Mouse (Mus musculus) left cerebral cortex, adult 8-10 months (tissue): ENCODE measurements around the gene Acot8. TPM values are rescaled to one million over a fixed set of nuclear protein-coding genes. Genes with fewer than 3 reads are reported as not detected.

Experiments used
- DNase-seq, 2 experiments: peaks; one replicate each; pipeline ENCODE4 v3.0.0; 2022; ENCODE audit warnings: low spot score in 2 of 2
- total RNA-seq, 4 experiments: library from RNA; stranded (reverse); gene quantifications; 2 replicates each; pipeline ENCODE4 v1.2.4; 2022

The Acot8 gene
- 10 to 100 TPM; 22.0 to 27.6 (median 26.4) TPM for total RNA-seq

GRCm38 (mm10) chr2:164804533-164805331 is at the start of gene Acot8, which contains the start of gene Zswim3:
TSS of gene Acot8 (minus strand) at chr2:164804882.
TSS of gene Zswim3 (plus strand) at chr2:164805098.
- DNase-seq: peak; percentile 97 to 99

GRCm38 (mm10) chr2:164850061-164850460 is 45.4 kb upstream of the Acot8 start:
- DNase-seq: no peak

GRCm38 (mm10) chr2:164845782-164846181 is 41.1 kb upstream of the Acot8 start:
- DNase-seq: no peak

GRCm38 (mm10) chr2:164835164-164835563 is 30.5 kb upstream of the Acot8 start:
- DNase-seq: no peak

- DNase-seq: no peak
Measured at GRCm38 (mm10) chr2:164834531-164834930, 29.8 kb upstream of the Acot8 start.

GRCm38 (mm10) chr2:164833314-164833959 is 28.8 kb upstream of the Acot8 start, which contains the start of gene Neurl2:
TSS of gene Neurl2 (minus strand) at chr2:164833456.
- peak; percentile 92 to 95 for DNase-seq

DNA sequence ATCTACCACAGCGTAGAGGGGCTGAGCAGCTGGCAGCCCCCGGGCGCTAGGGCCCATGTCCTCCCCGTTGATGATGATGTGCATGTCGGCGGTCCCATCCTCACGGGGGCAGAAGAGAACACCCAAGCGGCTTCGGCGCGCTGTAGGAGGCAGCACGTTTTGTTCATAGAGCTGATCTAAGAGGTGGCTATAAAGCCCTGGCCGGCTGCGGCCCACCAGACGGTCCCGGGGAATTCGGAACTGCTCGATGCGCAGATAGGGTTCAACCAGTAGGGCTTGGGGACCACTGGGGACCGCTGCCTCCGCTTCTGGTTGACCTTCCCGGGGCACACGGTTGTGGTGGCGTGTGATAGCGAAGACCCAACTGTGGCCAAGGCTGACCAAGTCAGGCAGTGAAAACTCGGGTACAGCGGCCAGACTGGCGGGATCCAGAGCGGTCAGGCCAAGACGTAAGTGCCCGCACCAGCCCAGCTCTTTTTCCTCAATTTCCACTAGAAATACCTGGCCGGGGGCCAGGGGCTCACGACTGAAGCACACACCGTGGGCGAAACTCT is 28.1 kb upstream of the Acot8 start, which contains the start of gene Ctsa:
Gene Ctsa, plus strand, starts transcription at position 126 of the 554 bp plus-strand sequence.
- DNase-seq: peak; percentile 68 to 70

DNA sequence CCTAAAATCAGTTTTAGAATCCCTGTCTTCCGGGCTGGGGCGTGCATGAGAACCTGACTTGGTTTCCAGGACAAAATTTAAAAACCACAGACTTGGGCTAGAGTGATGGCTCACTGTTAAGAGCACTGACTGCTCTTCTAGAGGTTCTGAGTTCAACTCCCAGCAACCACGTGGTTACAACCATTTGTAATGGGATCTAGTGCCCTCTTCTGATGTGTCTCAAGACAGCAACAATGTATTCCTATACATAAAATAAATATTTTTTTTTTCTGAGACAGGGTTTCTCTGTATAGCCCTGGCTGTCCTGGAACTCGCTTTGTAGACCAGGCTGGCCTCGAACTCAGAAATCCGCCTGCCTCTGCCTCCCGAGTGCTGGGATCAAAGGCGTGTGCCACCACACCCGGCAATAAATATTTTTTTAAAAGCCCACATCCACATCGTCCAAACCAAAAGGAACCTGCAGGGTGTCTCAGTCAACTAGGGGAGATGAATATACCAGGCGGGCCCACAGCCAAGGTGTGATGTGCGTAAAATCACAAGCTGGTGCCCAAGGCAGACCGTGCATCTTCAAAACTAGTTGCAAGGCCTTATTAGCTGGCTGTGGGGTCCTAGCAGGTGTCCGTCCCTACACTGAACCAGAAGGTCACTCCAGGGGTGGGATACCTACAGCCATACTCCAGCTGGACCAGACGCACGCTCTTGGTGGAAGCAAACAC is 27.5 kb upstream of the Acot8 start:
- no peak for DNase-seq

GRCm38 (mm10) chr2:164831029-164831428 is 26.3 kb upstream of the Acot8 start:
- DNase-seq: no peak

- no peak for DNase-seq
Measured at GRCm38 (mm10) chr2:164829090-164829489, 24.4 kb upstream of the Acot8 start.

DNA sequence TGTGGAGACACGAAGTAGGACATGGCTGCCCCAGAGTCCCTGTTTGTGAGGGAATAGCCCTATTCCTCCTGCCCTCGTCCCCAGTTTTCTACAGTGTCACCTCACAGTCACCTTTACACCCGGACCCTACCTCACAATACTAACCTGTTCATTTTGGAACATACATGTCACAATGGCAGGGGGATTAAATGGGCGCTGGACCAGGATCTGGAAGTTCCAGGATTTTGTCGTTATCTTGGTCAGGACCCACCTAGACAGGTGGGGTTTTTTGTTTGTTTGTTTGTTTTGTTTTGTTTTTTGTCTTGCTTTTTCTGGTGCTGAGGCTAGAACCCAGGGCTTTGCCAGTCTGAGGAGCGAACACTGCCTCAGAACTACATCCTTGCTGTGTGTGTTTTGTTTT is 23.8 kb upstream of the Acot8 start, which contains the start of gene Spata25:
Gene Spata25, minus strand, starts transcription at position 101 of the 400 bp plus-strand sequence.
- DNase-seq: no peak

DNA sequence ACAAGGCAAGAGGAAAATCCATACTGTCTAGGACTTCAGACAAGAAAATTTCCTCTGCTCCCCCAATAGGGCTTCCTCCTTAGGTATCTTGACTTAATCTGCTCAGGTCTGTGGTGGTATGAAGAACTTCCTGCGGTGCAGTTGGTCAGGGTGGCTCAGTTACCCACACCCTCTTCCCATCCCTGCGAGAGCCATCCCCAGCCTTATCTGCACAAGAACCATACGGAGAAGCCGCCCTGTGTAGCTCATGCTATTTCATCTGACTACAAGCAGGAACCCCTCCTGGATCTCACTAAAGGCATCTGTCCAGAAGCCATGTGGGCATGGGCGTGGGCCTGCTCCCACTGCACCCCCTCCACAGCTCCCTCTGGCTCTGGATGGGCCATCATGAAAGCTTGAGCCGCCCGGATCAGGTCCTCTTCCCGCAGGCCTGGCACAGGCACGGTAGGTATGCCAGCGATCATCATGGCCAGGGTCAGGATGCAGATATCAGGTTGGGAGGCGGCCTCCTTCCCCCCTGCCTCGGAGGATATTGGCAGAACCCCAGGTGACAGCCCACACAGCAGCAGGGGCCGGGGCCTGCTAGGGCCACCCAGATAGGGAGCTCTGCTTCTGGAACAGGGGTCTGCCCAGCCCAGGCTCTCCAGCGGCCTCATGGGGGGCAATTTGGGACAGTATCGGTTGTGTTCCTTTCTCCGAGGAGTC is 22.6 kb upstream of the Acot8 start:
- no peak for DNase-seq

GRCm38 (mm10) chr2:164825521-164825920 is 20.8 kb upstream of the Acot8 start:
- no peak for DNase-seq

DNA sequence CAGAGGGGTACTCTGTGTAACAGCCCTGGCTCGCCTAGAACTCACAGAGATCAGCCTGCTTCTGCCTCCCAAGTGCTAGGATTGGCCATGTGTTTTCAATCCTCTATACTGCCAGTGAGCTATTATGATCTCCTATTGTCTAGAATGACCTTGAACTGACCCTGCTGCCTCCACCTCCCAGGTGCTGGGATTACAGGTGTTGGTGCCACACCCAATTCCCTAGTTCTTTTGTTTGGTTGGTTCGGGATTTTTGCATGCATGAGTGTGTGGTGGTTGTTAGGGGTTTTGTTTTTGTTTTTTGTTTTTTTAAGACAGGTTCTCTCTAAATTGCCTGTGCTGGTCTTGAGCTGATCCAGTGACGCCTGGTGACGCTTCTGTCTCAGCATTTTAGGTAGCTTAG is 19.3 kb upstream of the Acot8 start:
- DNase-seq: no peak

DNA sequence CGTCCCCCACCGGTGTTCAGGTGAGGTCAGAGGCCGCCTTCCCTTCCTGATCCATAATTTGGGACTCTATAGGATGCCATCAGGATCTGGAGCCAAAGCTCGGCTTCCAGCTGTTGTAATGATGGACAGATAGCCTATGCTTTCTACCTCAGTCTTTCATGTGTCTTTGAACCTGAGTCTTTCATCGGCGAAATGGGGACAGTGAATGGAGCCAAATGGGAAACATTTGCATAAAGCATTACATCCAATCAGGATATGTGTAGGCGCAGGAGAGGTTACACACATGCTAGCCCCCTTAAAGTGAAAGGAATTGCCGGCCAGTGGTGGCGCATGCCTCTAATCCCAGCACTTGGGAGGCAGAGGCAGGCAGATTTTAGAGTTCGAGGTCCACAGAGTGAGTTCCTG is 18.5 kb upstream of the Acot8 start:
- no peak for DNase-seq

DNA sequence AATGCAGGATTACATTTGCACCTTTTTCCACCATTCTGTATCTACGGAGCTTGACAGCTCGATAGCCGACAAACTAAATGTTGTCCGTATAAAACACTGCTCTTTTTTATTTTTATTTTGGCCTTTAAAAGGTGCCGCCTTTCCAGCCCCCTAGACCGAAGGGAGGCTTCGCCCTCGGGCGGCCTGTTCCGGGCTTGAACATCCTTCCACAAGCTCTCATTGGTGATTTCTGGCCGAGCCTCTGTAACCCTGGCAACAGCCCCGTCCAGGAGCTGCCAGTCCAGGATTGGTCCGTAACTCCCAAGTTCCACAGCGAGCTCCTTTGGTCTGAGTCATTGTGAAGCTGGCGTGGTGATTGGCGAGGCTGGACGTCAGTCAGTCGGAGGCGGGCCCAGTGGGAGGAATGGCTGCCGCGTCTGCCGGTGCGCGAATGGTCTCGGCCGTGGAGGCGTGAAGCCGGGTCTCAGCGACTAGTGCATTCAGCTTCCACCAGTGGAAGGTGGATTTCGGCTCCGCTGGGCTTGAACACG is 18.0 kb upstream of the Acot8 start, which contains the start of gene Zswim1:
Gene Zswim1, plus strand, starts transcription at position 51 of the 530 bp plus-strand sequence.
- peak; percentile 99 to 100 for DNase-seq

GRCm38 (mm10) chr2:164821060-164821459 is 16.4 kb upstream of the Acot8 start:
- DNase-seq: no peak

DNA sequence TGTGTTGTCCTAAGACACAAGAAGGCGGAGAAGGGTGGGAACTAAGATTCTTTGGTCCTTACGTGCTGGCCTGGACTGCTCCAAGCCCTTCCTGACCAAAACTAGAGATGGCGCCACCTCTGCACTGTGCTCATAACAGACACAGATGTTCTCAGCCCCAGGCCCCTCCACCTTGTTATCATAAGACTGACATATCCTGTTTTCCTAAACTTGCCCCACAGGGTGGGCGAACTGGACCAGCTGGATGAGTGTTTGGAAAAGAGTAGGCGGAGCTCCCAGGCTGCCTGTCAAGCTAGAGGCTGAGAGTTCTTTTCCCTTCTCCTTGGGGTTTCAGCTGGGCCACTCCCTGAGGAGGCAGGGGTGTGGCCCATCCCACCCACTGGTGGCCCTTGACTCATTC is 13.0 kb upstream of the Acot8 start:
- DNase-seq: no peak

DNA sequence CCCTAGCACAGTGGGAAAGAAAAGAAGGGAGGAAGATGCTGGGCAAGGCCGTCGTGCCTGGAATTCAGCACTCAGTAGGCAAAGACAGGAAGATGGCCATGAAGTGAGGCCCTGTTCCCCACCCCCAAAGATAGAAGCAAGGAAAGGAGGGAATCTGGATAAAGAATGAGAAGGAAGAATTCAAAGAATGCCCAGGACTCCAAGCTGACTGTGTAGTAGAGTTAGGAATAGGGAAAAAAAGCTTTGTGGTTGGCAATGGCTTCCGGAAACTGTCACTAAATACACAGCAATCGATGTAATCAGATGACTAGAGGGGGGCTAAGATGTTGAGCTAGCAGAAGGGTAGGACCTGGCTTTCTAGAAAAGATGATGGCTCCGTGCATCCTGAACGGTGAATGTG is 12.5 kb upstream of the Acot8 start:
- DNase-seq: no peak

GRCm38 (mm10) chr2:164815821-164816220 is 11.1 kb upstream of the Acot8 start:
- no peak for DNase-seq
